Mouse (Mus musculus) spleen, postnatal 4 days (tissue): ENCODE data around the gene Bahcc1.

Experiments used
- DNase-seq, 2 experiments: peaks; one replicate each; pipeline ENCODE4 v3.0.0; 2022; ENCODE audit warnings: low spot score in 2 of 2

Bahcc1 gene

DNA sequence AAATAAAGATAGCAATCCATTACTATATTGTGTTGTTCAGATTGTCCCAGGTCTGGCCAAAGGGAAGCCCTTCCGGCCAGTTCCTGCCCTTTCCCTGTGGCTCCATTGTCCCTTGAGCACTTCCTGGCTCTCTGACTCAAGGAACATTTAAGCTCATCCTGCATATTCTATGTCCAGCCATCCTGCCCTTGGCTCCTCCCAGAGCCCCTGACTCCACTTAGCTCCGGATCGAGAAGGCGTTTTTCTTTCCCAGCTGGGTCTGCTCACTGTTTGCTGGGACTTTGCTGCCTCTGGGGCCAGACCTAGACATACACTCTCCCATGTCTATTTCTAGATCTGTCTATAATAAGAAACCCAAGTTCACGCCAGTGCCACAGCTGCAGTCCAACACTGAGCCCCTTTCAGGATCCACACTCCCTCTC, 26.1 kb upstream of the Bahcc1 start:
- DNase-seq: no peak

GRCm38 (mm10) chr11:120208848-120209247, 23.9 kb upstream of the Bahcc1 start:
- peak in 1 of 2 experiments; percentile 66 for DNase-seq

GRCm38 (mm10) chr11:120209462-120209861, 23.3 kb upstream of the Bahcc1 start:
- DNase-seq: peak in 1 of 2 experiments; percentile 53

DNA sequence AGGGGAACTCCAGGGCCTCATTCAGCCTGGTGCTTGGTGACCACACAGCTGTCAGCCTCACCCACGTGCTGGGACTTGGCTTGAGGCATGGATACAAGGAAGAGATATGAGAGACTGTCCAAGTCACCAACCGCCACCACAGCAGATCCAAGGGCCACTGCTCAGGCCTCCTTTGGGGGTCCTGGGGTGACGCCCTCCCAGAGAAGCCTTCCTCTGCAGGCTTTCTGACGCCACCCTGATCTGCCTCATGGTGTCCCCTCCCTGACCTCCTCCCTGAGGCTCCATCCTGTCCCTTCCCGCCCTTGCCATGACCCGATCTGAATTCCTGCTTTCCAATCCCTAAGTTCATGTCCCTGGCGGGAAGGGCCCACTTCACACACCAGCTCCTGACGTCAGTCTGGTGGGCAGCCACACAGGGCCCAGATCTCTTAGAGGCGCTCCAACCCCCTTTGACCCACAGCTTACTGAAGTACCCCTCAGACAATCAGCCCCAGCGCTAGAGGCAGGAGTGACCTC, 17.0 kb upstream of the Bahcc1 start:
- peak in 1 of 2 experiments; percentile 56 for DNase-seq

DNA sequence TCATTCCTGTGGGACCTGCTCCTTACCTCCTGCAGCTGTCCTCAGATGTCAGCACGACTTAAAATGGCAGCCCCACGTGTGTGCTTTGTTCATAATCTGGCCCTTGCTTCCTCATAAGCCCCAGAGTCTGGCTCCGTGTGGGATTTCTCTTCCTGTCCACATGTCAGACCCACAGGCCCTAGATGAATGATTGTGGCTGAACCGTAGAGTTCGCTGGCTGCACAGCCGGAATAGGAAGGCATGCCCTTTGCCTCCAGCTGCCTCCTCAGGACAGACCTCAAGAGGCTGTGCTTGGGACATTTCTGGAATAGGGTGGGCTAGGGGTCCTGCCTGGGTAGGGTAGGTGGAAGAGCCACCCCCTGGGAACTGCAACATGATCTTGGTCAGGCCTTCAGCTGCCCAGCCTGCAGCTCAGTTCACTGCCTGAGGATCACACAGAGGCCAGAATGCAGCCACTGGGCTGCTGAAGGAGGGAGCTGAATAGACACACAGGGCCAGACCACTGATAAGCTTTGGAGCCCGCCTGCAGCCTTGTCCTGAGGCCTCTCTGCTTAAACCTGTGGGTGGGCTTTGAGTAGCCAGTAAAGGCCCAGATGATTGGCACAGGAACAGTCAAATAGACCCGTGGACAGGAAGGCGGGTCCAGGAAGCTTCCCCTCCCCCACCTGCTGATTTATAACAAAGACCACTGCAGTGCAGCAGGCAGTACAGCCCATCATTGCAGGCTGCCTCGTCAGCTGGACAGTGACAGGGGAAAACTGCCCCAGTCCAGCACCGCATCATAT, 16.0 kb upstream of the Bahcc1 start:
- DNase-seq: peak in 1 of 2 experiments; percentile 56

DNA sequence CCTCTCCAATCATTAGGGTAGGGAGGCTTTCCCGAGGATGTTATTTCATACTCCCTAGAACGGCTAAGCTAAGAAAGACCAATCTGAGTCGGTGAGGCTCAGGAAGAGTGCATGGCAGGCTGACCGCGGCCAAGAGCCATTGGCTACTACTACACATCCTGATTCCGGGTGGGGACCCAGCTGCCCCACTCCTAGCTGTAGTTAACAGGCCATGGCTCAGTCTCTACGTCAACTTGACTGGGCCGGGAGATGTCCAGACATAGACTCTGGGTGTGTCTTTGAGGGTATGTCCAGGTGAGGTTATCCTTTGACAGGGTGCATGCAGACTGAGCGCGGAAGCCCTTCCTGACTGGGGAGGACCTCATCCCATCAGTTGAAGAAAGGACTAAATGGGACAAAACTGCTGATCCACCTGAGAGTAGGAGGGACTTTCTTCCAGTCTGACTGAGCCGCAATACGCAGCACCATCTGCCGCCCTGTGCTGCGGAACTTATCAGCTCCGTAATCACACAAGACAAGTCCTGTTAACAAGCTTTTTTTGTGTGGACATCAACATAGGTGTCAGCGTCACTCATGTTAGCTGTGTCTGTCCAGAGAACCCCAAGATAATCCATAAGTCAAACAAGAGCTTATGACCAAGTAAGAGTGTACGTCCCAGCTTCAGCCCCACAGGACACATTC, 14.4 kb upstream of the Bahcc1 start:
- peak in 1 of 2 experiments; percentile 53 for DNase-seq

GRCm38 (mm10) chr11:120218946-120219345, 13.8 kb upstream of the Bahcc1 start:
- peak in 1 of 2 experiments; percentile 63 for DNase-seq

- DNase-seq: peak in 1 of 2 experiments; percentile 57
These were observed 12.7 kb upstream of the Bahcc1 start for GRCm38 (mm10) chr11:120219916-120220522.

DNA sequence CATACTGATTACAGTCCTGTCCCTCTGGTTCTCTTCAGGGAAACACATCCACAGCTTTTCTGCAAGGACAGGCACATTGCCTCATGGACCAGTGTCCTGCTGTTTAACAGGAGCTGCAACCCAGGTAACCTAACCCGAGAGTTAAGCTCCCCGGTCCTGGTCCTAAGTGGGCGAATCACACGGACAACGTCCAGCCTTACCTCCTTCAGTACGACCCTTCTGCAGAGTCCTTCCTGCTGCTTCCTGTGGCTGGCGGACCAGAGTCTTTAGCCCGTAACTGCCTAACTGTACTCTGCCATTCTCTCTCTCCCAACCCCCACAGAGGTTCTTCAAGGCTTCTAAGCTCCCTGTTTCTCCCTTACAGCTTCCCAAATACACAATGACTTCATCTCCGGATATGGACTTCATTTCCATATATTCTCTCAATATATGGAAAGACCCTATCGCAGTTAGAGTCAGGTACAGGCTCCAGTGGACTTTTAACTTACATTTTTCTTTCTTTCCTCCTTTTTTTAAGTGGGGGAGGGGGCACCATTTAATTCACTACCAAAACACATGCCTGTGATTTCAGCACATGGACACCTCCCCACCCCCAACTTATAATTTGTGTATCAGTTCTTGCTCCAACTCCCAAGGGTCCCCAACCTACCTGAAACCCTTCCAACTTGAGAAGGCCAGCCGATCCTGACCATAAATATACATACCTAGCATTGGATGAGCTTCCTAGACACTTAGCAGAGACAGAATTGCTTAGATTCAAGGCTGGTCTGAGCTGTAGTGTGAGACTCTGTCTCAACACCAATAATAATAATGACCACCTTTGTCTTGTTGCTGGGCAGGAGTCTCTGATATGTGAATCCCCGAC, 11.6 kb upstream of the Bahcc1 start:
- no peak for DNase-seq

GRCm38 (mm10) chr11:120222425-120223104, 10.2 kb upstream of the Bahcc1 start:
- no peak for DNase-seq

- DNase-seq: no peak
These were observed 8.9 kb upstream of the Bahcc1 start for GRCm38 (mm10) chr11:120223586-120224487.

GRCm38 (mm10) chr11:120224488-120225255, 8.1 kb upstream of the Bahcc1 start:
- no peak for DNase-seq

- DNase-seq: peak in 1 of 2 experiments; percentile 11
These were observed 7.2 kb upstream of the Bahcc1 start for GRCm38 (mm10) chr11:120225256-120226195.

DNA sequence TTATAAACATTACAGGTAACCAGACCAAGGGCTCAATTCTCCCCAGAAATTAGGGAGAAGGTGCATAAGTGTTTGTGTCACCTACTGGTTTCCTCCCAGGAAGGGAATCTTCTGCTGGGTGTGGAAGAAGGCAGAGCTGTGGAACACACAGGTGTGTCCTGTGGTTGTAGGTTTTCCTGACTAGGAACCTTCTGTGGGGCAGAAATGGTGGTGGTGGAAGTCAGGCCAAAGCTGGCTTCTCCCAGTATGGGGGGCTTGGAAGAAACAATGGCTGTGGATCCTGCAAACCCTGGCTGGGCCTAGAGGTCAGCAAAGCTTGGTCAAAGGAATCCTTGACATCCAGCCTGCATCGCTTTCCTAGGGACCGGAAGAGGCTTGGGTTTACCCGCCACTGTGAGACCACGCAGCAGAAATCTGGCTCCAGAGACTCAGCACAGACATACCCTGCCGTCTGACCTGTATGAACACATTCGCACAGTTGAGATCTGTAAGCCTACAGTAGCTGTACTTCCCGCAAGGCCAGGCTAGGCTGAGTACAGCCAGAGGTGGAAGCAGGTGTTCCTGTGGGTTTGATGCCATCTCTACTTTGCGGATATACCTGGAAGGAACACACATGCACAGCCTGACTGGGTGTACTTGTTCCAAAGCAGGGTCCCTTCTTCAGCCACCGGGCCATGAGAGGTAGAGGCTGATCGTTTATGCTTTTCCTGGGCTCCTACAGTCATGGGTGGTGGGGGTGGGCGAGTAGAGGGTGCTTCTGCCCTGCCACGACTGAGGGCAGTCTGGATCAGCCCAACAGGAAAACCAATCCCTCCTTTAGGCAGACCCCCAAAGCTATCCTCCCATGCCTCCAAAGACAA, 6.1 kb upstream of the Bahcc1 start:
- DNase-seq: no peak

DNA sequence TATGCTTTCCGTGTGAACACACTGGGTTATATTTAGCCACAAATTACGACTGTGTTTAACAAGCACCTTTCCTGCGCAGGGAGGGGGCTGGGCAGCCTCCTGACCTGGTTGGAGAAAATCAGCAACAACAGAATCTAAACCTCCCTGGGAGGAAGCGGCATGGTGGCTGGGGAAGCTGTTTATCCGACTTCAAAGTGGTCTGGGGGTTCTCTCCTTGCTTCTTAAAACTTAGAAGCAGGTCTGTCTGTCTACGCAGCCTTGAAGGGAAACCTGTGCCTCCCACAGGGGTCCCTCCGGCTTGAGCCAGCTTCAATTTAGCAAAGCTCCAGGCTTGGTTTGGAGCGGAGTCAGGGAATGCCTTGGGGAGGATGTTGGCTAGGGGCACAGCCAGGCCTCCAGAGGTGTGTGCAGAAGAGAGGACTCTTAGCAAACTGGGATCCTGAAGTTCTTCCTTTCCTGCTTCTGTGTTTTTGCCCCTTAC, 5.1 kb upstream of the Bahcc1 start:
- no peak for DNase-seq

GRCm38 (mm10) chr11:120228116-120228890, 4.4 kb upstream of the Bahcc1 start:
- DNase-seq: no peak
